Mouse (Mus musculus): Measurements from ENCODE around the gene Id2. TPM values are rescaled to one million over a fixed set of nuclear protein-coding genes. Genes with fewer than 3 reads are reported as not detected.
A peak's percentile ranks its signal among the peaks of the same experiment; 100 is the strongest.

The Id2 gene
- polyA plus RNA-seq, 1 experiment, result 40.6 TPM

GRCm38 (mm10) chr12:25117856-25118511 is 21.0 kb upstream of the Id2 start:
- H3K4me3 ChIP-seq (ENCODE audit: insufficient read depth, low read depth, low read length), result no peak overlapping the region
- H3K27ac ChIP-seq (replicated peaks; ENCODE audit: low read depth, low read length), result no peak overlapping the region
- peaks cover 9% of the 10 kb centered on the region; the same call in 1 of the 2 replicates for H3K4me1 ChIP-seq (ENCODE audit: control insufficient read depth, insufficient read depth, insufficient read length, low read length)

GRCm38 (mm10) chr12:25116126-25116525 is 19.2 kb upstream of the Id2 start:
- peaks cover 11% of the 10 kb centered on the region; the same call in 1 of the 2 replicates for H3K4me1 ChIP-seq (ENCODE audit: control insufficient read depth, insufficient read depth, insufficient read length, low read length)
- H3K4me3 ChIP-seq (ENCODE audit: insufficient read depth, low read depth, low read length), result no peak overlapping the region
- H3K27ac ChIP-seq (replicated peaks; ENCODE audit: low read depth, low read length), result no peak overlapping the region

- H3K4me1 ChIP-seq (ENCODE audit: control insufficient read depth, insufficient read depth, insufficient read length, low read length), result peaks cover 13% of the 10 kb centered on the region; the same call in 1 of the 2 replicates
- H3K4me3 ChIP-seq (ENCODE audit: insufficient read depth, low read depth, low read length), result no peak overlapping the region
- no peak overlapping the region for H3K27ac ChIP-seq (replicated peaks; ENCODE audit: low read depth, low read length)
Measured at GRCm38 (mm10) chr12:25114426-25114825, 17.5 kb upstream of the Id2 start.

GRCm38 (mm10) chr12:25113357-25113756 is 16.4 kb upstream of the Id2 start:
- no peak overlapping the region for H3K4me3 ChIP-seq (ENCODE audit: insufficient read depth, low read depth, low read length)

GRCm38 (mm10) chr12:25112806-25113205 is 15.9 kb upstream of the Id2 start:
- Histone ChIP-seq H3K4me3 (ENCODE audit: insufficient read depth, low read depth, low read length) (no peak overlapping the region), H3K27ac (replicated peaks; ENCODE audit: low read depth, low read length) (peak overlapping the region; percentile 95), H3K4me1 (ENCODE audit: control insufficient read depth, insufficient read depth, insufficient read length, low read length) (peaks cover 6% of the 10 kb centered on the region; the same call in 1 of the 2 replicates)

More at GRCm38 (mm10) chr12:25113357-25113756, 16.4 kb upstream of the Id2 start:
- peaks cover 6% of the 10 kb centered on the region; the same call in 1 of the 2 replicates for H3K4me1 ChIP-seq (ENCODE audit: control insufficient read depth, insufficient read depth, insufficient read length, low read length)
- H3K27ac ChIP-seq (replicated peaks; ENCODE audit: low read depth, low read length), result peak overlapping the region; percentile 95

- Histone ChIP-seq H3K27ac (replicated peaks; ENCODE audit: low read depth, low read length) (peak overlapping the region; percentile 81), H3K4me1 (ENCODE audit: control insufficient read depth, insufficient read depth, insufficient read length, low read length) (peaks cover 6% of the 10 kb centered on the region; the same call in 1 of the 2 replicates), H3K4me3 (ENCODE audit: insufficient read depth, low read depth, low read length) (no peak overlapping the region)
Measured at GRCm38 (mm10) chr12:25110682-25111078, 13.7 kb upstream of the Id2 start.

GRCm38 (mm10) chr12:25109971-25110681 is 13.2 kb upstream of the Id2 start:
- Histone ChIP-seq H3K4me3 (ENCODE audit: insufficient read depth, low read depth, low read length) (no peak overlapping the region), H3K27ac (replicated peaks; ENCODE audit: low read depth, low read length) (peak overlapping the region; percentile 81), H3K4me1 (ENCODE audit: control insufficient read depth, insufficient read depth, insufficient read length, low read length) (peaks cover 6% of the 10 kb centered on the region; the same call in 1 of the 2 replicates)

- Histone ChIP-seq H3K4me1 (ENCODE audit: control insufficient read depth, insufficient read depth, insufficient read length, low read length) (peaks cover 6% of the 10 kb centered on the region; the same call in 1 of the 2 replicates), H3K4me3 (ENCODE audit: insufficient read depth, low read depth, low read length) (no peak overlapping the region), H3K27ac (replicated peaks; ENCODE audit: low read depth, low read length) (no peak overlapping the region)
Measured at GRCm38 (mm10) chr12:25108865-25109264, 11.9 kb upstream of the Id2 start.

GRCm38 (mm10) chr12:25104541-25104940 is 7.6 kb upstream of the Id2 start:
- Histone ChIP-seq H3K4me3 (ENCODE audit: insufficient read depth, low read depth, low read length) (no peak overlapping the region), H3K27ac (replicated peaks; ENCODE audit: low read depth, low read length) (no peak overlapping the region), H3K4me1 (ENCODE audit: control insufficient read depth, insufficient read depth, insufficient read length, low read length) (peaks cover 2% of the 10 kb centered on the region; the same call in 1 of the 2 replicates)

GRCm38 (mm10) chr12:25103911-25104310 is 7.0 kb upstream of the Id2 start:
- Histone ChIP-seq H3K27ac (replicated peaks; ENCODE audit: low read depth, low read length) (no peak overlapping the region), H3K4me1 (ENCODE audit: control insufficient read depth, insufficient read depth, insufficient read length, low read length) (peaks cover 2% of the 10 kb centered on the region), H3K4me3 (ENCODE audit: insufficient read depth, low read depth, low read length) (no peak overlapping the region)

GRCm38 (mm10) chr12:25101389-25101788 is 4.4 kb upstream of the Id2 start:
- no peak overlapping the region for H3K27ac ChIP-seq (replicated peaks; ENCODE audit: low read depth, low read length)
- no peak overlapping the region for H3K4me3 ChIP-seq (ENCODE audit: insufficient read depth, low read depth, low read length)
- peaks cover 14% of the 10 kb centered on the region for H3K4me1 ChIP-seq (ENCODE audit: control insufficient read depth, insufficient read depth, insufficient read length, low read length)

GRCm38 (mm10) chr12:25100411-25101217 is 3.7 kb upstream of the Id2 start:
- Histone ChIP-seq H3K4me3 (ENCODE audit: insufficient read depth, low read depth, low read length) (peak overlapping the region; percentile 65), H3K27ac (replicated peaks; ENCODE audit: low read depth, low read length) (peak overlapping the region; percentile 53), H3K4me1 (ENCODE audit: control insufficient read depth, insufficient read depth, insufficient read length, low read length) (peaks cover 14% of the 10 kb centered on the region)

GRCm38 (mm10) chr12:25099563-25100408 is 2.8 kb upstream of the Id2 start:
- H3K4me1 ChIP-seq (ENCODE audit: control insufficient read depth, insufficient read depth, insufficient read length, low read length), result peaks cover 14% of the 10 kb centered on the region
- peak overlapping the region; percentile 65 for H3K4me3 ChIP-seq (ENCODE audit: insufficient read depth, low read depth, low read length)
- H3K27ac ChIP-seq (replicated peaks; ENCODE audit: low read depth, low read length), result peak overlapping the region; percentile 53

GRCm38 (mm10) chr12:25099313-25099562 is 2.3 kb upstream of the Id2 start:
- Histone ChIP-seq H3K27ac (replicated peaks; ENCODE audit: low read depth, low read length) (peak overlapping the region; percentile 62), H3K4me3 (ENCODE audit: insufficient read depth, low read depth, low read length) (peak overlapping the region; percentile 65)

More at GRCm38 (mm10) chr12:25099313-25099562, 2.3 kb upstream of the Id2 start:
- H3K4me1 ChIP-seq (ENCODE audit: control insufficient read depth, insufficient read depth, insufficient read length, low read length), result peaks cover 14% of the 10 kb centered on the region
